8 mouse cellular contexts compared by ENCODE assay signal in genomic region chr10:71237516-71238239, GRCm38 (mm10). TPM values are rescaled to one million over a fixed set of nuclear protein-coding genes. Genes with fewer than 3 reads are reported as not detected.
A peak's percentile ranks its signal among the peaks of the same experiment; 100 is the strongest.
DNase-seq lines count a peak whose midpoint lies in the region; ATAC-seq lines count a peak whose summit lies in the region.

No protein-coding gene starts in this region.

- peak overlapping the region; percentile 60 to 80 for H3K27ac ChIP-seq in heart, embryonic 14.5 days (replicated peaks in 1 of 2; ENCODE audit: control insufficient read depth in 1 of 2, insufficient read depth in 1 of 2, low read depth in 2 of 2, low read length in 2 of 2)
- peak overlapping the region; percentile 79 for H3K27ac ChIP-seq in liver, embryonic 13.5 days
- H3K27ac ChIP-seq in stomach, embryonic 16.5 days (ENCODE audit: low read length) = peak overlapping the region; percentile 69

- peaks cover 33% of the 10 kb centered on the region for H3K36me3 ChIP-seq in heart, embryonic 14.5 days (ENCODE audit: control insufficient read depth, insufficient read depth, low read length)
- peaks cover 31% of the 10 kb centered on the region for H3K36me3 ChIP-seq in liver, embryonic 13.5 days
- H3K36me3 ChIP-seq in stomach, embryonic 16.5 days (ENCODE audit: control insufficient read depth, insufficient read depth, low read length) = peaks cover 23% of the 10 kb centered on the region; the same call in 1 of the 2 replicates

- DNase-seq in CD4-positive helper T cell, adult 2 months (ENCODE audit: low read depth, low spot score) = peak; percentile 95
- DNase-seq in brain, embryonic 18.5 days (ENCODE audit: low read depth, low spot score) = peak; percentile 82
- peak; percentile 97 for DNase-seq in kidney, postnatal 14 days
- DNase-seq in liver, embryonic 13.5 days = peak; percentile 93
- DNase-seq in neural tube, embryonic 10.5 days (ENCODE audit: extremely low spot score, low spot score) = peak; percentile 97

- peaks cover 0 to 6% of the 10 kb centered on the region in 2 experiments; a peak in 2 of 4 replicates for H3K4me1 ChIP-seq in heart, embryonic 14.5 days (ENCODE audit: control insufficient read depth in 2 of 2, insufficient read depth in 2 of 2, low read length in 2 of 2)
- H3K4me1 ChIP-seq in liver, embryonic 13.5 days (replicated peaks) = peaks cover 27% of the 10 kb centered on the region
- peaks cover 5% of the 10 kb centered on the region; the same call in 1 of the 2 replicates for H3K4me1 ChIP-seq in stomach, embryonic 16.5 days (ENCODE audit: control insufficient read depth, insufficient read depth, low read length)

- peak; percentile 99 for ATAC-seq in erythroid progenitor cell, adult 5-6 weeks (replicated peaks; ENCODE audit: low FRiP score, poor library complexity, severe bottlenecking)
- ATAC-seq in heart, embryonic 14.5 days (ENCODE audit: insufficient number of reproducible peaks, insufficient read depth, low FRiP score, low read depth) = peak; percentile 98
- peak; percentile 97 for ATAC-seq in liver, embryonic 13.5 days (ENCODE audit: low read depth)
- peak; percentile 98 for ATAC-seq in stomach, embryonic 16.5 days (ENCODE audit: insufficient read depth, low FRiP score)

- H3K4me2 ChIP-seq in heart, embryonic 14.5 days (ENCODE audit: low read length) = peak overlapping the region; percentile 65
- H3K4me2 ChIP-seq in liver, embryonic 13.5 days = peak overlapping the region; percentile 66
- peak overlapping the region; percentile 67 for H3K4me2 ChIP-seq in stomach, embryonic 16.5 days (ENCODE audit: low read depth, low read length)

- peak overlapping the region; percentile 85 to 86 for H3K4me3 ChIP-seq in heart, embryonic 14.5 days (ENCODE audit: control insufficient read depth in 1 of 2, insufficient read depth in 1 of 2, low read depth in 1 of 2, low read length in 2 of 2)
- H3K4me3 ChIP-seq in liver, embryonic 13.5 days (replicated peaks) = peak overlapping the region; percentile 92
- peak overlapping the region; percentile 96 for H3K4me3 ChIP-seq in stomach, embryonic 16.5 days (replicated peaks; ENCODE audit: low read length)

- H3K9me3 ChIP-seq in heart, embryonic 14.5 days (ENCODE audit: control insufficient read depth, low read length) = no peaks in the 10 kb centered on the region
- no peaks in the 10 kb centered on the region for H3K9me3 ChIP-seq in liver, embryonic 13.5 days (replicated peaks)
- H3K9me3 ChIP-seq in stomach, embryonic 16.5 days (replicated peaks; ENCODE audit: control insufficient read depth, low read length) = no peaks in the 10 kb centered on the region

- H3K9ac ChIP-seq in heart, embryonic 14.5 days (ENCODE audit: low read length) = peak overlapping the region; percentile 95
- peak overlapping the region; percentile 93 for H3K9ac ChIP-seq in liver, embryonic 13.5 days
- peak overlapping the region; percentile 97 for H3K9ac ChIP-seq in stomach, embryonic 16.5 days (ENCODE audit: low read length)

- H3K27me3 ChIP-seq in heart, embryonic 14.5 days (ENCODE audit: control insufficient read depth, insufficient read depth, low read length) = no peaks in the 10 kb centered on the region
- no peaks in the 10 kb centered on the region for H3K27me3 ChIP-seq in liver, embryonic 13.5 days
- H3K27me3 ChIP-seq in stomach, embryonic 16.5 days (ENCODE audit: control insufficient read depth, insufficient read depth, low read length) = no peaks in the 10 kb centered on the region

- WGBS in heart, embryonic 14.5 days = 0% methylated on average over 65 of the region's 68 CpGs
- under 1% methylated on average over 68 of the region's 68 CpGs for WGBS in liver, embryonic 13.5 days (ENCODE audit: insufficient replicate concordance)
- WGBS in stomach, embryonic 16.5 days = under 1% methylated on average over 67 of the region's 68 CpGs

RNA-seq across cellular contexts. Expression of gene Tfam, which starts 0.4 kb away (rescaled TPM):
- 14.8 and 17.6 TPM in 2 replicates for total RNA-seq in erythroid progenitor cell, adult 5-6 weeks (2015; ENCODE audit: low replicate concordance)
- total RNA-seq in erythroid progenitor cell, adult 5-6 weeks (2017; ENCODE audit: low replicate concordance) = 17.2 and 26.0 TPM in 2 replicates
- polyA plus RNA-seq in heart, embryonic 14.5 days (2014; fragmentation: Nextera tagmentation; extraction: Ambion mirVana) = 39.7 and 49.9 TPM in 2 replicates
- 54.8 and 65.0 TPM in 2 replicates for polyA plus RNA-seq in liver, embryonic 13.5 days (2015; fragmentation: Nextera tagmentation; extraction: Ambion mirVana)
- 65.0 and 76.1 TPM in 2 replicates for polyA plus RNA-seq in stomach, embryonic 16.5 days (2015; fragmentation: Nextera tagmentation; extraction: Ambion mirVana)

RNA-seq across cellular contexts. Expression of gene Ube2d1, which starts 47.4 kb away (rescaled TPM):
- total RNA-seq in erythroid progenitor cell, adult 5-6 weeks (2015; ENCODE audit: low replicate concordance) = 19.3 and 24.5 TPM in 2 replicates
- 0.83 and 4.2 TPM in 2 replicates for total RNA-seq in erythroid progenitor cell, adult 5-6 weeks (2017; ENCODE audit: low replicate concordance)
- polyA plus RNA-seq in heart, embryonic 14.5 days (2014; fragmentation: Nextera tagmentation; extraction: Ambion mirVana) = 74.3 and 74.4 TPM in 2 replicates
- 7.8 and 9.8 TPM in 2 replicates for polyA plus RNA-seq in liver, embryonic 13.5 days (2015; fragmentation: Nextera tagmentation; extraction: Ambion mirVana)
- polyA plus RNA-seq in stomach, embryonic 16.5 days (2015; fragmentation: Nextera tagmentation; extraction: Ambion mirVana) = 44.1 and 47.3 TPM in 2 replicates

Comparison
In these comparisons a context has a peak if more than half of its experiments do, and no peak if none do; other contexts are left out.
1. Peak in every context shown above with its lines: DNase-seq, ATAC-seq, H3K4me3 ChIP-seq and H3K27ac ChIP-seq.